Mouse (Mus musculus) cerebellum, adult 18-20 months (tissue): ENCODE results near the gene Ubash3b.

Source experiments
- DNase-seq, 2 experiments: peaks; one replicate each; pipeline ENCODE4 v3.0.0; 2021

The Ubash3b gene

DNA sequence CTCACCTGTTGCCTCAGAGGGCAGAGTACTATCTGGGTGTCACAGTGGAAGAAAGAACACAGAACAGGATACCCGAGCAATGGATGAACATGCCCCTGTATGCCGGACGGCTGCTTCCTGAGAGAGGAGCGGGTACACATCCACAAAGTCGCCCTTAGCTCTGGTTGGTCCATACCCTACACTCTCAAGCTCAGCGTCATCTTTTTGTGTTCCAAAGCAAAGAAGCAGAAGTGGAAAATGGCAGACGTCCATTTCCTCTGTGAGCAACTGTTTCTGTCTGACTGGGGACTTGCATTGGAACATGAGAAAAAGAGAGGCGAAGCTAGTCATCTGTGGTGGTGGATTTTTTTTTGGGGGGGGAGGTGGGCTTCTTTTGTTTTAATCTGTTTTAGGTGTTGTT, 30.9 kb downstream of the Ubash3b start:
- DNase-seq, result no peak

DNA sequence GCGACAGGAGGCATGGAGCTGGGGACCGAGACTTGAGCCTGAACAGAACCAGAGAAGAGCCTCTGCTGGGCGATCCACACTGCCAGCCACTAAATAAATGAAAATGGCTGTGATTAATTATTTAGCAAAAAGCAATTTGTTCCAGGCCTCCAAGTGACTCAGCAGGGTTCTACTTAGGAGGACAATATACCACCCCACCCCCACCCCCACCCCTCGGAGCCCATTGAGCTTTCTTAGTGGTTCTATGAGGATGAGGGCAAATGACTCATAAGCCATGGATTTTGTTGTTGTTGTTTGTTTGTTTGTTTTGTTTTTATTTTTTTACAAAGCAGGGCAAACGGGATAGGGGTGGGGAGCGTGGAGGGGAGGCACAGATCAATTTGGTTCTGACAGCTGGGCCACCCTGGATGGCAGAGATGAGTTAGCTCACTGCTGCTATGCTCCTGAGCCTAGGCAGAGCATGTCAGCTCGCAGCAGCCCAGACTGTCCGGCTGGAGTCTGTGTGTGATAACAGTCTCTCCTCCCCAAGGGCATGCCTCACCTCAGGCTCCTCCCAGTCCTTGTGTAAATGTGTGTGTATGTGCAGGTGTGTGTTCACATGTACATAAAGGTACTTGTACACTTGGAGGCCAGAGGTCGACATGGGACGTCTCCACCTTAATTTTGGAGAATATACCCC, 31.6 kb downstream of the Ubash3b start:
- no peak for DNase-seq

DNA sequence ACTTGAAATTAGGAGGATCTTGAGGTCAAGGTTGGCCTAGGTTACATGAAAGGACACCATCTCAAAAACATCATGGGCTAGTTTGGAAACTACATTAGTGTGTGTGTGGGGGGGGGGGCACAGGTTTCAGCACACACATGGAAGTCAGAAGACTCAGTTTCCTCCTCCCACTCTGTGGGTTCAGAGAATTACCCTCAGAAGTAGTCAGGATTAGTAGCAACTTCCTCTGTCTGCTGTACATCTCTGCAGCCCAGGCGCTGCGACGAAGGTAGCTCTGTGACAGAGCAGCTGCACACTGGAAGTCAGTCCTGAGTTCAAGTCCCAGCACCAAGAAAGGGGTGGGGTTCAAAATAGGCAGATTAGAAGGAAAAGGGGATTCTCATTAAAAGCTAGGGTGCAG, 32.2 kb downstream of the Ubash3b start:
- DNase-seq, result no peak

DNA sequence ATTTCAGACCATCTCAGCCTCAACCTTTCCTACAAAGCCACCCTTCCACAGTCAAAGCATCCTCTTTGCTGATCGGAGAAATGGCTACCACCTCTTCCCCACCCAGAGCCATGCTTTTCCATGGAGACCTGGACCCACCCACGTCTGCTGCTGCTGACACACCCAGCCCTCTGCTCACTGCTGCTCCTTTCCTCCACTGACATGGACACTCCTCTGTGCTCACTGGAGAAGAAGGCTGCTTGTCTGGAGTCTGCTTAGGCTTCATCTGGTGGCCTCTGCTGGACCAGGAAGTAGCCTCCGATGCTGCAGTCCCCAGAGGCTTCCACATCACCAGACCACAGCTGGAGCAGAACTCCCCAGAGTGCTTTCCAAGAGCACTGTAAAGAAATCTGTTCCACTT, 34.8 kb downstream of the Ubash3b start:
- no peak for DNase-seq

DNA sequence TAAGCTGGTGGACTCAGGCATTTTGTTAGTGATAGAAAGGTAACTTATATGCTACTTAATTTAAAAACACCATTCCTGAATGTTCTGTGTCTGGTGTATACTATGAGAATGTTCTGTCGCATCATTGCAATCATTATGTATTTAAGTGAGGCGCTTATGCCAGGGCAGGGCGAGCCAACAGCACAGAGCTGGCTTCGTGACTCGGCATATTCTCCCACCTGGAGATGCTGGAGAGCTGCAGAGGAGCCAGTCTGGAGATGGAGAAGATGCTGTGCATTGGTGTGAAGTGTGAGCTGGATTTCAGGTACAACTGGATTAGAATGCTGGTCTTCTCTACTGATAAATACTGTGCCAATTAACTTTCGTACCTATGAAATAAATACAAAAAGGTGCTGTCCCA, 37.2 kb downstream of the Ubash3b start:
- peak in 1 of 2 experiments; percentile 37 for DNase-seq

DNA sequence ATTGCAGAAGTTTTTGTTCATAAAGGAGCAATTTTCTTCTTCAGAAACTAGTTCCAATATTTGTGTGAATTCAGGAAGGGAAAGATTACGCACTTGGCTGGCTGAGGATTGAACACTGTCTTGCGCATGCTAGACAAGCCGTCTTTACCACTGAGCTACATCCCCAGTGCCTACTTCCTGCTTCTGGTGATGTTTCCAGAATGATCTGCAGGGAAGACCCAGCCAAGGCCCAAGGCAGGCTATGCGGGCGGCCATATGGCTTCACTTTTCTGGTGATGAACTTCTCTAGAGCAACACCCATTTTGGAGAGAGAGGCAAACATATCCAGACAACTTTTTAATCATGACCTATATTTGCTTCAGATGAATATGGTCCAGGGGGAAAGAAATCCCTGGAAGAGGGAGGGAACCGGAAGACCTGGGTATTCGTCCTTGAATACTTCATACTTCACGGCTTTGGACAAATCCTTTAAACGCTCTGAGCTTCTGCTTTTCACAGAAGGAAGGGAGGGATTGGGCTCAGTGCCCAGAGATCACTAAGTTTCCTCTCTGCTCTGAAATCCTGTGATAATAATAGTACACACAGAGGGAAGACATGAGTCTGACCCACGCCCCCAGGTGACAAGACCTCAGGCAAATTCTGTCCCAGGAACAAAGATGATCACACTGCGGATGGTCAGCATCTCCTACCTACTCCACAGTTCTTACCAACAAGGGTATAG, 38.9 kb downstream of the Ubash3b start:
- DNase-seq, result peak; percentile 67 to 74

DNA sequence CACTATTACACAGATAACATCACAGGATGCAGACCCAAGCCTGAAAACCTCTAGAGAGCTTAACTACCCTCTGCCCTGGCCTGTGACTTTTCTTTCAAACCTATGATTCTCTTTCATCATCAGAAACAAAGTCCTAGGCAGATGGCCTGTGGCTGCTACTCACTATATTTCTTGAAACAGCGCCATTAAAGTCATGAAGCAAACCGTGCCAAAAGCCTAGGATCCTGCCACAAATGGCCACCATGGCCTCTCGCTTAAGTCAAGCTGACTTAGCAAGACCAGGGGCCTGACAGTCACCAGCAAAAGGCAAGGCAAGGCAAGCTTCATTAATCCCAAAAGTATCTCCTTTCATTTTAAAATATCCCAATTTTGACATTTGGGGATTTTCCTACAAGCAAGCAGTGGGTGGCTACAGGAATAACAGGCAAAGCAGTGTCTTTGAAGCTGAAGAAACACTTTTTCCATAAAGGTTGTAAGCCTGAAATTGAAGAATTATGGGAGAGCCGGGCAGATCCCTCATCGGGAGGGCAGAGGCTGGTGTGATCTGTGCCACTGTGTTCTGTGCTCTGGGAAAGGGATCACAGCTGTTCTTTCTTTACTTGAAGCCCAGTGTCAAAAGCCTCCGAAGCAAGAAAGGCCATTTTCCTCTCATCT, 39.7 kb downstream of the Ubash3b start:
- DNase-seq, result peak in 1 of 2 experiments; percentile 37

DNA sequence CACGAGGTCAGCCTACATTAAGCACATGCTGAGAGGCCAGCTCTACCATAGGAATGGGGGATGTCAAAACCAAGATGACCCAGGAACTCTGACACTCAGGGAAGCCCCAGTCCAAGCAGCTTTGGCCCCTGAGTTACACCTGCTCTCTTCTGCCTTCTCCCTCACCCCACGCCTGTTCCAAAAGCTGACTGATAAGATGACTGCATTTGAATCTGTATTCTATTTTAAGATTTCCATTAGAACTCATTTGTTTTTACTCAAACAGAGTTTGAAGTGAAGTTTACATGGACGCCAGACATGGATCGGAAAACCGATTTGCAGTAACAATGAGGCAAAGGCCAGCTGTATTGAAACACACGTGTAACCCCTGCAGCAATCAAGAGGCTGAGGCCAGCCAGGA, 41.5 kb downstream of the Ubash3b start:
- DNase-seq, result no peak

DNA sequence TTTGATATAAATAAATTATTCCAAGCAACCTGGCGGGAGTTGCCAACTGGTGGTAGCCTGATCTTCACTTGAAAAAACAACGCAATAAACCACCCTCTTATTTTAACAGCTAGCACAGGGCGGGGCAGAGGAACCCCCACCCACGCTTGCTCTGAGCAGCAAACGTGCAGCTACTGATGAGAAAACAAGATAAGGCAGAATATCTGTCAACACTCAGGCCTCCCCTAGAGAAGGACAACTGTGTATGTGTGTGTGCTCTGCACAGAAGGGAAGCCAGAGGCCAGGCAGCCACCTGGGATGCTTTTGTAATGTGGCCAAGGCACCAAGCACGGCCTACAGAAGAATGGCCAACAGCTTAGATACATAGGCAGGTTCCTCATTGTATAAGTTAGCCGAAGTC, 43.4 kb downstream of the Ubash3b start:
- peak in 1 of 2 experiments; percentile 40 for DNase-seq

DNA sequence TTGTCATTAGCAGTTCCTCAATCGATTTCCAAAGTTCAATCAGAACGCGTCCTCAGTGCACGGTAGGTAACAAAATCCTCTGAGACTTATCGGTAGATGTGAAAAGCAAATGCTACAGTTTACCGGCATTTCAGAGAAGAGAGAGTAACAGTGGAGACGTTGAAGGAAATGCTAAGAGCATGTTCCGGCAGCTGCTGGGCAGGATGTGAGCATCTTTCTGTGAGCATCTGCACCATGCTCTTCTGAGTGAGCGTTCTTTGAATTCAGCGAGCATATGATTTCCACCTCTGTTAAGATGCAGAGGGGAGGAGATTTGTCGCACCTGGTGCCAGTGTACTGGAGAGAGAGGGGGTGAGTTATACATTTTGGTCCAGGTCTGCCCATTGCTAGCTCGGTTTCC, 45.4 kb downstream of the Ubash3b start:
- DNase-seq, result no peak

DNA sequence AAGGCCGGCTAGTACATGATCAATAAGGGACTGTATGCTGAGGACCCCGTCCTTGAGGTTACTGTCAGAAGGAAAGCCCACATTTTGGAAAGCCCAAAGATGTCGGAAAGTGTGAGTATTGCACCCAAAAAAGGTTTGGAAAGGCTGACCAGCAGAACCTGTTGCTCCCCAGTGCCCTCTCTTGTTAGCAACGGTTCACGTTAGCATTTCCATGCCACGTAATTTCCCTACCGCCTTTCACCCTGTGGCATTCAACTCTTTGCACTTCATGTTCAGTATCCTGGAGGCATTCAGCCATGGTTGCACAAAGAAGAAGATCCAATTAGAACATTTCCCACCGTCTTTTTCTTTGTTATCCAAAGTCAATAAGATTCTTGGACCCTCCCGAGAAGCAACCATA, 47.1 kb downstream of the Ubash3b start:
- DNase-seq, result no peak

DNA sequence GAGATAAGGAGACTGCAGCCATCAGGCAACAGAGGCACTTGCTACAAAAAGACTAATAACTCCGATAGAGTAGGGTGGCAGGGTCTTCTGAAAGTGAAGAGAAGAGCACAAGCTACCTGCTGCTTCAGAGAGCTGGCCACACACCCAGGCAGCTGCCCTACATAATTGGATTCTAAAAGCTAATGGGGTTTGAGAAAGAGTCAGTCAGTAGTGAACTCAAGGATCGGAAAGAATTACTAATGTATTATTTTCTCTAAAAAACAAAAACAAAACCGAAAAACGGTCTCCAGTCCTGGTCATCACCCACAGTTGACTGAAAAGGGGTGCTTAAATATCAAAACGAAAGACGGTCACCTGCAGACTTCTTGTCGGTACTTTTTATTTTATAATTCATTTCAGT, 51.7 kb downstream of the Ubash3b start:
- DNase-seq, result no peak

DNA sequence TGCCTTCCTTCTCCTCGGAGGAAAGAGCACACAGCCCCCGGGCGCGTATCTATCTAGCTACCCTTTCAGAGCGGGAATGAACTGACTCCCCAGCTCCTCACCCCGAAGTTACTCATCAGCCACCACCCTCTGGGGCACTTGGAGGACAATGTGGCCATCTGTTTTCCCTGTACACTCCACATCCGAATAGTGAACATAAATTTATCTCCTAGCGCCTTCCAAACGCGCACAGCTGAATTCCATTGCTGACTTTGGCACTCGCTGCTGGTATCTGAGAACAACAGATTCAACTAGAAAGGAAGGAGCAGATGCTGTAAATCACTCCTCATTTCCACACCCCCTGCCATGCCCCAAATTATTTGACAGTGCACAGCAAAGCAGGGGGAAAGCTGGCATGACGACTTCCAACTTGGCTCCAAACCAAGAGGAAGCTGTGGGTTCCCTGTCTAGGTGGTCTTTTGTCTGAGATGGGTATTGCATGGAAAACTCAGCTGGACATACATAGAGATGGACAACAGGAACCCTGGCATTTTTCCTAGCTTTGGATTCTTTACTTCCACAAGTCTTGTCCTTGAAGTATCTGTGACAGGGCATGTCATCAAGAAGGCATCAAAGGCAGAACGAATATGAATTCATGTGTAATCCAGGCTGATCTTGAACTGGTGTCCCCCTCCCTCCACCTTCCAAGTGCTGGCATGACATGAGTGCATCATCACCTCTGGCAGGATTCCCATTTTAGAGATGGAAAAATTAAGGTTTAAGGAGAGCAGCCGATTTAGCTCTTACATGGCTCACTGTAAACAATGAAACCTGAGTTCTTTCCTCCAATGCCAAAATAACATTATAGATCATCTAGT, 52.9 kb downstream of the Ubash3b start:
- peak; percentile 69 to 79 for DNase-seq

DNA sequence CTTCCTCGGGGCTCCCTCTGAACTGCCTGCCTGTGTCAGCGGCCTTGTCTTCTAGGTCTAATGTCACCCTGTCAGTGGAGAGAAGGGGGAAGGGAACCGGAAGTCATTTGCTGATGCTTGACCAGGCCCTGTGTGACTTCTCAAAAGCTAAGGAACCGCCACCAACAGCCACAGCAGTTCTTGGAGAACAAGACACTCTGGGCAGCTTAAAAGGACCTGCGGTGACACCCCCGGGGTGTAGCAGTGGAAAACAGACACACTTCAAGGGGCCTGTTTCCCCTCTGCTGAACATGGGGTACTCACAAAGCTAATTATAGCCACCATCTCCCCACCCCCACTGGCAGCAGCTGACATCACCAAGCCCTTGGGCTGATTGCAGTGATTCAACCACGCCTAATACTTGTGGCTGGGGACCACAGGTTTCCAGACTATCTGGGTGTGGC, 56.3 kb downstream of the Ubash3b start:
- no peak for DNase-seq

DNA sequence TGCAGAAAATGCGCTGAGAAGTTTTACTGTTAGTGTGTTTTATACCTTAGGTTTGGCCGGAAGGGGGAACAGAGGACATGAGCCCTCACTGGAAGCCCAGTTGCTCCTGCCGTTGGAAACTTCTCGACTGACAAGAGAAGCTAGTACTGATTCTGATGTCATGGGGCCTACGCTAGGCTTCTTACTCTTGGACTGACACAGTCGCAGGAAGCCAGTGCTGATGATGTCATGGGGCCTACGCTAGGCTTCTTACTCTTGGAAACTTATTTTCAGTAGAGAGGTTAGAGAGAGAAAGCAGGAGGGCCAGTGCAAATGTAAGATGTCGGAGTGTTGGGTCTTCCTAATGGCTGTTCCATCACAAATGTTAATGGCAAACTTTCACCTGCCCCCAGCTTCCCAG, 57.8 kb downstream of the Ubash3b start:
- DNase-seq, result no peak

DNA sequence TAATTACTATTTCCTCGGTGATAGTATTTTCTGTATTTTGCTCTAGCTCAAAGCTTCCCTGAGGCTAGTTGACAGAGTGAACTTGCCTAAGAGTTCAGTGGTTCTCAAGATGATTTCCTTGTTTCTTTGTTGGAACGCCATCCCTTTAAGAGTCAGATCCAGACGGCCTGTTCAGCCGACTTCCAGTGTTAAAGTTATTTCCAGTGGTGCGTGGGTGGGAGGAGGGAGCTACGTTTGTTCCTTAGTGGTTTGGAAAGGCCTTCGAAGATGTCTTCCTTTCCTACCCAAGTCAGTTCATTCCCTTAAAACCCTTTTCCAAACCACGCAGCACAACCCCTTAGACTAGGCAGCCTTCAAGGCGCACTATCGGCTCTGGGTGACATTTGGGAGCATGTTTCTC, 58.9 kb downstream of the Ubash3b start:
- DNase-seq, result no peak

DNA sequence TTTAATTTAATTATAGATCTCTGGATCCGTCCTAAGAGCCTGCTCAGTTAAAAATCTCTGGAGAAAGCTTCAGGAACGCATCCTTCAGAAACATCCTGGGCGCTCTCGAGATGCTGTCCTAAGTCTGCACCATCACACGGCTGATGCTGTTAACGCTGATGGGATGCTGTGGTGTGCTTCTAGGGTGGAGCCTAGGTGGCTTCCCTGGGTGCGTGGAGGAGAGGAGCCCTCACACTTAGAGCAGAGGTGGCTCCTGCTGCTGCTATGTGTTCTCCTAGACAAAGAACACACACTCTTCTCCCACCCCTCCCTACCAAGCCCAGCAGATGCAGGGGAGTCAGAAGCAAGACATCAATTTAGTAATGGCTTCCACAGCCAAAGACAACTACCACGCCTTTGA, 61.6 kb downstream of the Ubash3b start:
- DNase-seq, result no peak

DNA sequence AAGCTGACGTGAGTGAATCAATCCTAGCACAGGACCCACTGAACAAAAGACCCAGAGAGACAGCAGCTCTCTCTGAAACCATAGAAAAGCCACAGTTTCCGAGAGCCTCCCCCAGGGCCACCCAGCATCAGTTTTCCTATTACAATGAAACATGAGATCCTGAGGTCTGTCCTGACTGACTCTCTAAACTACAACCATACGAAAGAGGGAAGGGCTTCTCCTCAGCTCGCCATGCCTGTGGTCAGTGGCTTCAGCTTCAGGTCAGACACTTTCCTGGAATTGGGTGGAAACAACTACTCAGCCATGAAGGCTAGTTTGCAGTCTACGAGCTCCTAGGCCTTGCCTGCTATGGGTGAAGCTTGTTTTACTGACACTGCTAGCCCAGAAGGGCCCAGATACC, 62.4 kb downstream of the Ubash3b start:
- no peak for DNase-seq

DNA sequence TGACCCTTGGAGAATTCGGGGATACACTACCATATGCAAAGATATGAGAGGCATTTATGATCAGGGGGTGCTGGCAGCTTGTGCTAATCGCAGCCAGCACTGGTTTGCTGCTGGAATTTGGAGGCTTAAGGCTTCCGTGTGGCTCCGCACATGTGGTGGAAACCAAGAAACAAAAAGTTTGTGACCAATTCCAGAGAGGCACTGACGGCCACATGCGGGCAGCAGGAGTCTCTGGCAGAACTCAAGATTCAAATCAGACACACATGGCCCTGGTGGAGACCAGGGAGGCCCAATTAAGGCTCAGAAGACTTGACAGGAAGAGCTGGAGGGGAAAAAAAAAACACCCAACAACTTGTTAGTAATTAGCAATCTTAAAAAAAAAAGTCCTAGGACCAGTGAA, 63.4 kb downstream of the Ubash3b start:
- DNase-seq, result no peak

DNA sequence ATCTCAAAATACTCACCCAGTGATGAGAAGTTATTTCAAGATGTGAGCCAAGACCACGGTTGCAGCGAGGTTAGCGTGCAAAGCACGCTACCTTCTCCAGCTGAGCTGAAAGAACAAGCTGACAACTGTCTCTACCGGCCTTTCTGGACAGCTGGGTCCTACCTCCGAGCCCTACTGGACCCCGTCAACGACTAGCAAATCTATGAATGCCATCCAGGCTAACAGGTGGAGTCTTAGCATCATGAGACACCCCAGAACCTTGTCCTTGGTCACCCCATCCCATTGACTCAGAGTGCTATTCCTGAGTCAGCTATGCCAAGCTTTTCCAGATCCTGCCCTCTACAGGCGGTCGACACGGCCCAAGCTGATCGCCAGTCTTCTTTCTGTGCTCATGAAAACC, 69.5 kb downstream of the Ubash3b start:
- no peak for DNase-seq

DNA sequence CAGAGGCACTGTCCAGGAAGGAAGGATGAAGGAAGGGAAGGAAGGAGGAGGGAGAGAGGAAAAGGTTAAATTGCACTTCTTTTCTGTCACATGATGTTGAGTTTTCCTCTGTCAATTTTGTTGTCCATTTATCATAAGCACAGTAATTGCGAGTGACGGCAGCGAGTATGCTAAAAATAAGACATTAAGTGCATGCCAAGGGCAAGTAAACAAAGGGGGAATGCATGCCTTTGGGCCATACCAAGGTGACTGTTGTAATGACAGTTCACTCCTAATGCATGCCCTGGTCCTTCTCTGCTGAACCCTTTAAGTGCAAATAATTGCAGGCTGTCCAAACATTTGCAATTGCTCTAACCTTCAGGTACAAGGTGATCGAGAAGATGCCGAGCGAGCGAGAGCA, 70.3 kb downstream of the Ubash3b start:
- no peak for DNase-seq

DNA sequence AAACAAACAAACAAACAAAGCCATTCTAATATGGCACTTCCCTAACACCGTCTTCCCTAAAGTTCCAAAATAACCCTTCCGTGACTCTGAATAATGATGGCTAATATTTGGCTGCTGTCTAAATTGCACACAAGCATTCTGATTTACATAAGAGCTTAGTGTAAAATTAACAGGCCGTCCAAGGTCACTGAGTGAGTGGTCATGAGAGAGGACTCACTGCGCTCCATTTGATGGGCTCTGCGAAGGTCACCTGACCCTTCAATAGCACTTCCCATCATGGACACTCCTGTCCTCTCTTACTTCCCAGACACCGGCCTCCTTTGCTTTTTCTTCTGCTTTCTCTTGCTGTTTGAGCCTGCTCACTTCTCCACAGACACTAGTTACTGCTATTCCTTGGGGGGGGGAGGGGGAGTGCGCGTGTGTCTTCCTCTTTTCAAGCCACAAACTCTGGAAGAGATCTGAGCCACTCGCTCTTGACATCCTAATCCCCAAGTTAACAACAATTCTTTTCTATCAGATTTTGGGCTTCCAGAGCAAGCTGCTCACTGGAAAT, 73.6 kb downstream of the Ubash3b start:
- DNase-seq, result no peak
